Mouse (Mus musculus): ENCODE data around the gene Cradd. TPM values are rescaled to one million over a fixed set of nuclear protein-coding genes. Genes with fewer than 3 reads are reported as not detected.

Cradd gene
- polyA plus RNA-seq, 1 experiment from 2014 or later, result 10.4 TPM

DNA sequence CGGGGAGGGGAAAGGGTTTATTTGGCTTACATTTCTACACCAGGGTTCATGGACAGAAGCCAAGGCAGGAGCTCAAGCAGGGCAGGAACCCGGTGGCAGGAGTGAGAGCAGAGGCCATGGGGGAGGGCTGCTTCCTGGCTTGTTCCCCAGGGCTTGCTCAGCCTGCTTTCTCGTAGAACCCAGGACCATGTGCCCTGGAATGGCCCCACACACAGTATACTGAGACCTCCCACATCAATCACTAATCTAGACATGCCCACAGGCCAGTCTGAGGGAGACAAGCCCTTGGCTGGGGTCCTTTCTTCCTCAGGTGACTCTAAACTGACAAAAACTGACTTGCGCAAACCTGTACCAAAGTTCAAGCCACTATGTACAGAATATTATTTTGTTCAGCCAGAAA is 19.7 kb downstream of the Cradd start:
- Histone ChIP-seq H3K4me1 (ENCODE audit: control insufficient read depth, insufficient read depth, low read length) (peaks cover 7% of the 10 kb centered on the region; the same call in 1 of the 2 replicates), H3K9me3 (ENCODE audit: control insufficient read depth, low read length) (no peaks in the 10 kb centered on the region), H3K9ac (ENCODE audit: low read depth, low read length) (no peak overlapping the region), H3K4me2 (ENCODE audit: low read depth, low read length) (no peak overlapping the region), H3K4me3 (ENCODE audit: low read depth, low read length) (no peak overlapping the region), H3K36me3 (ENCODE audit: control insufficient read depth, insufficient read depth, low read length) (no peaks in the 10 kb centered on the region), H3K27ac (replicated peaks; ENCODE audit: low read depth, low read length) (no peak overlapping the region), H3K27me3 (replicated peaks; ENCODE audit: control insufficient read depth, insufficient read depth, low read length) (no peaks in the 10 kb centered on the region)
- DNase-seq (ENCODE audit: low spot score), result no peak
- 40% methylated on average over 4 of the region's 4 CpGs for WGBS
- ATAC-seq (ENCODE audit: low read depth), result no peak

GRCm38 (mm10) chr10:95302211-95303163 is 21.4 kb downstream of the Cradd start:
- ATAC-seq (ENCODE audit: low read depth), result peak; percentile 87
- Histone ChIP-seq H3K9ac (ENCODE audit: low read depth, low read length) (no peak overlapping the region), H3K36me3 (ENCODE audit: control insufficient read depth, insufficient read depth, low read length) (no peaks in the 10 kb centered on the region), H3K27me3 (replicated peaks; ENCODE audit: control insufficient read depth, insufficient read depth, low read length) (no peaks in the 10 kb centered on the region), H3K4me2 (ENCODE audit: low read depth, low read length) (no peak overlapping the region), H3K9me3 (ENCODE audit: control insufficient read depth, low read length) (no peaks in the 10 kb centered on the region), H3K4me3 (ENCODE audit: low read depth, low read length) (no peak overlapping the region), H3K27ac (replicated peaks; ENCODE audit: low read depth, low read length) (0 out of 2 replicates have a peak overlapping the region, but pooled peaks have one; percentile 35), H3K4me1 (ENCODE audit: control insufficient read depth, insufficient read depth, low read length) (peaks cover 11% of the 10 kb centered on the region; the same call in 1 of the 2 replicates)
- peak; percentile 82 for DNase-seq (ENCODE audit: low spot score)
- WGBS, result 58% methylated on average over 12 of the region's 12 CpGs

GRCm38 (mm10) chr10:95300178-95300793 is 23.6 kb downstream of the Cradd start:
- WGBS, result 85% methylated on average over 8 of the region's 8 CpGs
- H3K36me3 ChIP-seq (ENCODE audit: control insufficient read depth, insufficient read depth, low read length), result no peaks in the 10 kb centered on the region
- no peak overlapping the region for H3K27ac ChIP-seq (replicated peaks; ENCODE audit: low read depth, low read length)
- peaks cover 15% of the 10 kb centered on the region; the same call in 1 of the 2 replicates for H3K4me1 ChIP-seq (ENCODE audit: control insufficient read depth, insufficient read depth, low read length)
- no peak overlapping the region for H3K4me3 ChIP-seq (ENCODE audit: low read depth, low read length)
- DNase-seq (ENCODE audit: low spot score), result no peak
- no peaks in the 10 kb centered on the region for H3K27me3 ChIP-seq (replicated peaks; ENCODE audit: control insufficient read depth, insufficient read depth, low read length)
- no peak overlapping the region for H3K4me2 ChIP-seq (ENCODE audit: low read depth, low read length)
- no peaks in the 10 kb centered on the region for H3K9me3 ChIP-seq (ENCODE audit: control insufficient read depth, low read length)
- no peak for ATAC-seq (ENCODE audit: low read depth)
- no peak overlapping the region for H3K9ac ChIP-seq (ENCODE audit: low read depth, low read length)

GRCm38 (mm10) chr10:95299808-95300133 is 24.2 kb downstream of the Cradd start:
- H3K9me3 ChIP-seq (ENCODE audit: control insufficient read depth, low read length), result no peaks in the 10 kb centered on the region
- peaks cover 15% of the 10 kb centered on the region; the same call in 1 of the 2 replicates for H3K4me1 ChIP-seq (ENCODE audit: control insufficient read depth, insufficient read depth, low read length)

DNA sequence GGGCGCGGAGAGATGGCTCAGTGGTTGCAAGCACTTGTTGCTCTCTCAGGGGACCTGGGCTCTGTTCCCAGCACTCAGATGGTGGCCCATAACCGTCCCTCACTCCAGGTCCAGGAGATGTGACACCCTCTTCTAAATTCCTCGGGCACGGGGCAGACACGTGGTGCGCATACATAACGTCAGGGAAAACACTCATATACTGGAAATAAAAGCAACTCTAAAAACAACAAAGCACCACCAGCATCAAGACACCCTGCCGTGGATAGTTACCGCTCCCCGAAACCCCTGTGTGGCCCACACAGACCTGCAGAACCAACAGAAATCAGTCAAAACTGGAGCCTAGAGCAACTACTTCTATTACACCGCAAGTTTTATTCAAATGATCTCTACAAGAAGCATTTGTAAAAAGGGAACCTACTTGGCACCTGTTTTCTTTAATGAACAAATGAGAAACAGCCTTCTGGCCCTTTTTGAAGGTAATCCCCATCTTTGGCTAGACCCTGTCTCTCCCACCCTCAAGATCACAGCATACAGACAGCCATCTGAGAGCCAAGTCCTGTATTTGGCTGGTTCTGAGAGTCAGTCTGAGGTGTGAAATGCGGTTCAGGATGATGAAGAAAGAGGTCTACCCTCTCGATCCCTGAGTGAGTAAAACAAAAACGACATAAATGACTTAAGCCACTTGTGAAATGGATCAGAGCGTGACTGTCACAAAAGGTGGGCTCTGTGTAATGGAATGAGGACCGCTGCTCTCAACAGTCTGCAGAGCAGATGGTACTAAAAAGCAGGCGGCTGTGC is 24.7 kb downstream of the Cradd start:
- no peak overlapping the region for H3K9ac ChIP-seq (ENCODE audit: low read depth, low read length)
- no peak overlapping the region for H3K4me3 ChIP-seq (ENCODE audit: low read depth, low read length)
- ATAC-seq (ENCODE audit: low read depth) (no peak), DNase-seq (ENCODE audit: low spot score) (no peak)
- no peaks in the 10 kb centered on the region for H3K9me3 ChIP-seq (ENCODE audit: control insufficient read depth, low read length)
- H3K27ac ChIP-seq (replicated peaks; ENCODE audit: low read depth, low read length), result no peak overlapping the region
- 77% methylated on average over 18 of the region's 18 CpGs for WGBS
- no peaks in the 10 kb centered on the region for H3K27me3 ChIP-seq (replicated peaks; ENCODE audit: control insufficient read depth, insufficient read depth, low read length)
- no peaks in the 10 kb centered on the region for H3K36me3 ChIP-seq (ENCODE audit: control insufficient read depth, insufficient read depth, low read length)
- H3K4me1 ChIP-seq (ENCODE audit: control insufficient read depth, insufficient read depth, low read length), result peaks cover 15% of the 10 kb centered on the region; the same call in 1 of the 2 replicates
- H3K4me2 ChIP-seq (ENCODE audit: low read depth, low read length), result no peak overlapping the region

More at GRCm38 (mm10) chr10:95299808-95300133, 24.2 kb downstream of the Cradd start:
- H3K4me3 ChIP-seq (ENCODE audit: low read depth, low read length), result no peak overlapping the region
- DNase-seq (ENCODE audit: low spot score) (no peak), ATAC-seq (ENCODE audit: low read depth) (no peak)
- no peaks in the 10 kb centered on the region for H3K36me3 ChIP-seq (ENCODE audit: control insufficient read depth, insufficient read depth, low read length)
- no peak overlapping the region for H3K9ac ChIP-seq (ENCODE audit: low read depth, low read length)
- no peaks in the 10 kb centered on the region for H3K27me3 ChIP-seq (replicated peaks; ENCODE audit: control insufficient read depth, insufficient read depth, low read length)
- H3K27ac ChIP-seq (replicated peaks; ENCODE audit: low read depth, low read length), result no peak overlapping the region
- no peak overlapping the region for H3K4me2 ChIP-seq (ENCODE audit: low read depth, low read length)
- WGBS, result 70% methylated on average over 7 of the region's 7 CpGs

- ATAC-seq (ENCODE audit: low read depth), result no peak
- no peaks in the 10 kb centered on the region for H3K9me3 ChIP-seq (ENCODE audit: control insufficient read depth, low read length)
- no peak for DNase-seq (ENCODE audit: low spot score)
- H3K4me3 ChIP-seq (ENCODE audit: low read depth, low read length), result no peak overlapping the region
- 81% methylated on average over 6 of the region's 6 CpGs for WGBS
- no peak overlapping the region for H3K27ac ChIP-seq (replicated peaks; ENCODE audit: low read depth, low read length)
- no peaks in the 10 kb centered on the region for H3K27me3 ChIP-seq (replicated peaks; ENCODE audit: control insufficient read depth, insufficient read depth, low read length)
- no peak overlapping the region for H3K4me2 ChIP-seq (ENCODE audit: low read depth, low read length)
- no peaks in the 10 kb centered on the region for H3K36me3 ChIP-seq (ENCODE audit: control insufficient read depth, insufficient read depth, low read length)
- no peak overlapping the region for H3K9ac ChIP-seq (ENCODE audit: low read depth, low read length)
- peaks cover 15% of the 10 kb centered on the region; the same call in 1 of the 2 replicates for H3K4me1 ChIP-seq (ENCODE audit: control insufficient read depth, insufficient read depth, low read length)
Measured at GRCm38 (mm10) chr10:95298504-95298903, 25.4 kb downstream of the Cradd start.

DNA sequence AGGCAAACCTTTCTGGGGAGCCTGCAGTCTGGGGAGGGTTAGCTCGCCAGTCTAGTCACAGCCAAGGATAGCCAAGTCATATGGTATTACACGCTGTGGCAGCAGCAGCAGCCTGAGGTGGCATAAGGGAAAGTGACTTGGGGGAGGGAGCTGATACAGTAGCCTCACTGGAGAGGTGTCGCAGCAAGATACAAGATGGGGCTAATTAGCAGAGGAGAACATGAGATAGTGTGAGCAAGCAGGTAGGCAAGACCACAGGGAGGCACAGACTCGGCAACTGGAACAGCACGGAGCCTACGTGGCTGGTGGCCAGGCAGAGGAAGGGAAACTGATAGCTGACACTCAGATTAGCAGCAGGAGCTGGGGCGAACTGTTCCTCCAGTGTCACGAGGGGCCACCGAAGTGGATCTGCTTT is 26.2 kb downstream of the Cradd start:
- no peak overlapping the region for H3K4me2 ChIP-seq (ENCODE audit: low read depth, low read length)
- H3K9ac ChIP-seq (ENCODE audit: low read depth, low read length), result no peak overlapping the region
- H3K27ac ChIP-seq (replicated peaks; ENCODE audit: low read depth, low read length), result no peak overlapping the region
- no peaks in the 10 kb centered on the region for H3K9me3 ChIP-seq (ENCODE audit: control insufficient read depth, low read length)
- no peaks in the 10 kb centered on the region for H3K27me3 ChIP-seq (replicated peaks; ENCODE audit: control insufficient read depth, insufficient read depth, low read length)
- peak; percentile 26; the same call in 1 of the 2 replicates for ATAC-seq (ENCODE audit: low read depth)
- no peaks in the 10 kb centered on the region for H3K36me3 ChIP-seq (ENCODE audit: control insufficient read depth, insufficient read depth, low read length)
- 47% methylated on average over 9 of the region's 9 CpGs for WGBS
- H3K4me1 ChIP-seq (ENCODE audit: control insufficient read depth, insufficient read depth, low read length), result peaks cover 15% of the 10 kb centered on the region; the same call in 1 of the 2 replicates
- no peak overlapping the region for H3K4me3 ChIP-seq (ENCODE audit: low read depth, low read length)
- no peak for DNase-seq (ENCODE audit: low spot score)

GRCm38 (mm10) chr10:95297024-95297423 is 26.9 kb downstream of the Cradd start:
- Histone ChIP-seq H3K9me3 (ENCODE audit: control insufficient read depth, low read length) (no peaks in the 10 kb centered on the region), H3K4me3 (ENCODE audit: low read depth, low read length) (no peak overlapping the region), H3K4me1 (ENCODE audit: control insufficient read depth, insufficient read depth, low read length) (peaks cover 15% of the 10 kb centered on the region; the same call in 1 of the 2 replicates), H3K9ac (ENCODE audit: low read depth, low read length) (no peak overlapping the region), H3K27ac (replicated peaks; ENCODE audit: low read depth, low read length) (no peak overlapping the region), H3K4me2 (ENCODE audit: low read depth, low read length) (no peak overlapping the region), H3K27me3 (replicated peaks; ENCODE audit: control insufficient read depth, insufficient read depth, low read length) (no peaks in the 10 kb centered on the region), H3K36me3 (ENCODE audit: control insufficient read depth, insufficient read depth, low read length) (no peaks in the 10 kb centered on the region)
- WGBS, result 57% methylated on average over 11 of the region's 11 CpGs
- no peak for ATAC-seq (ENCODE audit: low read depth)
- DNase-seq (ENCODE audit: low spot score), result peak; percentile 64

All from embryonic facial prominence, embryonic 14.5 days (tissue).